Mouse (Mus musculus) myocyte (in vitro differentiated cells): ENCODE measurements at regions not wholly inside any gene's neighbourhood (a gene's known extent, or its start where the extent isn't known, plus 50 kb on each side); places are given as distances from the start of the nearest gene placed in this dataset.

Source experiments
- H3K27me3 ChIP-seq: one replicate; pipeline ENCODE4 v1.6.1; 2011; ENCODE audit not compliant: control insufficient read depth, insufficient read depth, insufficient read length
- H3K36me3 ChIP-seq: one replicate; pipeline ENCODE4 v1.6.1; 2011; ENCODE audit not compliant: control insufficient read depth, insufficient read depth
- H3K4me2 ChIP-seq: one replicate; pipeline ENCODE4 v1.6.1; 2011; ENCODE audit warnings: low read depth, control low read depth
- H3K4me3 ChIP-seq: one replicate; pipeline ENCODE4 v1.5.1; 2011; ENCODE audit warnings: mild to moderate bottlenecking, control low read depth, moderate library complexity
- H3K79me2 ChIP-seq: one replicate; pipeline ENCODE4 v1.6.1; 2011; ENCODE audit not compliant: control insufficient read depth, insufficient read depth
- H3ac ChIP-seq: one replicate; pipeline ENCODE4 v1.6.1; 2011; ENCODE audit not compliant: control insufficient read depth, insufficient read length
- CEBPB ChIP-seq: IDR thresholded peaks from 2 replicates; pipeline ENCODE4 v1.6.1; 2011; ENCODE audit warnings: mild to moderate bottlenecking, moderate library complexity; ENCODE audit not compliant: poor library complexity, insufficient read depth, severe bottlenecking
- E2F4 ChIP-seq: IDR thresholded peaks from one replicate; pipeline ENCODE4 v1.6.1; 2011; ENCODE audit warnings: mild to moderate bottlenecking, control low read depth, moderate library complexity; ENCODE audit not compliant: insufficient read depth
- MAX ChIP-seq: IDR thresholded peaks from one replicate; pipeline ENCODE4 v1.6.1; 2011; ENCODE audit warnings: low read depth, mild to moderate bottlenecking, control low read depth
- MYOD1 ChIP-seq, 3 experiments: IDR thresholded peaks; one replicate each; pipeline ENCODE4 v1.6.1; 2011; ENCODE audit warnings: control low read depth in 2 of 3, low read depth in 2 of 3, mild to moderate bottlenecking in 2 of 3, moderate library complexity in 1 of 3; ENCODE audit not compliant: insufficient read length in 2 of 3, control insufficient read depth in 1 of 3
- MYOG ChIP-seq, 3 experiments: IDR thresholded peaks; one replicate each; pipeline ENCODE4 v1.6.1; 2011; ENCODE audit warnings: control low read depth in 2 of 3, low read depth in 2 of 3, mild to moderate bottlenecking in 2 of 3; ENCODE audit not compliant: insufficient read length in 2 of 3, control insufficient read depth in 1 of 3, insufficient read depth in 1 of 3
- POLR2A ChIP-seq: IDR thresholded peaks from one replicate; pipeline ENCODE4 v1.6.1; 2011; ENCODE audit warnings: low read depth, mild to moderate bottlenecking, control low read depth, moderate library complexity; ENCODE audit not compliant: insufficient read length
- POLR2AphosphoS2 ChIP-seq: IDR thresholded peaks from one replicate; pipeline ENCODE4 v1.6.1; 2011; ENCODE audit warnings: low read depth, control low read depth; ENCODE audit not compliant: insufficient read length
- REST ChIP-seq: IDR thresholded peaks from one replicate; pipeline ENCODE4 v1.6.1; 2011; ENCODE audit warnings: mild to moderate bottlenecking, control low read depth, moderate library complexity; ENCODE audit not compliant: insufficient read depth, insufficient read length
- SRF ChIP-seq: IDR thresholded peaks from one replicate; pipeline ENCODE4 v1.6.1; 2011; ENCODE audit warnings: low read depth; ENCODE audit not compliant: control insufficient read depth, insufficient read length
- TCF12 ChIP-seq: IDR thresholded peaks from one replicate; pipeline ENCODE4 v1.6.1; 2011; ENCODE audit warnings: mild to moderate bottlenecking, control low read depth; ENCODE audit not compliant: poor library complexity, insufficient read depth, severe bottlenecking
- TCF3 ChIP-seq: IDR thresholded peaks from one replicate; pipeline ENCODE4 v1.6.1; 2011; ENCODE audit warnings: low read depth, control low read depth; ENCODE audit not compliant: insufficient read length
- USF1 ChIP-seq: IDR thresholded peaks from one replicate; pipeline ENCODE4 v1.6.1; 2011; ENCODE audit warnings: low read depth, mild to moderate bottlenecking, control low read depth, moderate library complexity

DNA sequence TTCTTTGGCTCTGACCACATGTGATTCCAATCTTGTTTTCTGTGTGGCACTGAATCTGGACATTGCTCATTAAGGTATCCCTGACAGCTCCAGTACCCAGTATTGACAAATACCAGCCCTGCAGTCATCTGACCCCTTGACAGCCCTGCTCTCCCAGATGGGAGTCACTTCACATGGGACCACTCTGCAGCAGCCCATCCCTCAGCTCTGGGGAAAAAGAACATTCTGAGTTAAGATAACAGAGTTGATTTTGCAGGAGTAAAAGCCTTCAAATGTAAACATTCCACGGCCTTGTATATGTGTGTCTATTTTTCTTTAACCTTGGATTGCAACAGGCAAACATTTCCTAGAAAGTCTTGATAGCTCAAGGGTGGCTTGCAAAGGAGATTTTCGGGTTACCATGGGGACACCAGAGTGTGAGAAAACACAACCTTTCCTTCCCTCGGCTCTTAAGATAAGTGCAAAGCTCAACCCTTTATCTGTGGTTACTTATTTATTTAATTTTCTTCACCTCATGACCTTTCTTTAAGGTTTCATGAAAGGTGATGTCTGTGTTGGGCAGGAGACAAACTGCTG, 444.4 kb upstream of the Sox11 start:
- no peak for TF ChIP-seq SRF
- no peak for TF ChIP-seq POLR2AphosphoS2
- no peak for TF ChIP-seq POLR2A
- no peak for TF ChIP-seq E2F4
- no peak for TF ChIP-seq TCF12
- TF ChIP-seq CEBPB: no peak
- TF ChIP-seq MYOG (IDR thresholded peaks at IDR 0.05; ENCODE audit: control insufficient read depth in 1 of 3, insufficient read depth in 1 of 3, insufficient read length in 2 of 3, low read depth in 2 of 3): no peak
- no peak for TF ChIP-seq MAX
- TF ChIP-seq MYOD1 (IDR thresholded peaks at IDR 0.05; ENCODE audit: control insufficient read depth in 1 of 3, insufficient read length in 2 of 3, low read depth in 2 of 3): no peak
- TF ChIP-seq TCF3: no peak
- TF ChIP-seq USF1: no peak
- no peak for TF ChIP-seq REST
- H3K79me2 ChIP-seq: no peaks in the 10 kb centered on the region
- H3K36me3 ChIP-seq: no peaks in the 10 kb centered on the region
- H3K27me3 ChIP-seq: no peaks in the 10 kb centered on the region
- H3K4me3 ChIP-seq: no peak overlapping the region
- H3ac ChIP-seq: no peak overlapping the region
- H3K4me2 ChIP-seq: no peak overlapping the region

DNA sequence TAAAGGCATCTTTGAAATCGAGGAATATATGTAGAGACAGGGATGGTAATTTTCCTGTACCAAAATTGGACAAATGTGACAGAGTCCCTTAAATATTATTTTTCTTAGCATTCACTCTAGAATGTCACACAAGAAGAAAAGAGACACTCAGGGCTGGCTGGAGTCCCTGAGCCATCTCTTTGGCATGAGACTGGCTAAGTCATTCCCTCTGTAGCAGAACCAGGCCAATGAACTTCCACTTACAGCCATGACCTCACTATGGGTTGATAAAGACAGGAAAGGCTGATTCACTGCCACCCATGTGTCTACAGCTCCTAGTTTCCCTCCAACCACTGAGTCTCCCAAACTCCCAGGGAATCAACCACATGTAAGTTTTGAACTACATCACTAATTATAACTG, 438.4 kb upstream of the Sox11 start:
- TF ChIP-seq CEBPB (no peak), USF1 (no peak), SRF (no peak), MAX (no peak), POLR2AphosphoS2 (no peak), POLR2A (no peak), MYOD1 (IDR thresholded peaks at IDR 0.05; ENCODE audit: control insufficient read depth in 1 of 3, insufficient read length in 2 of 3, low read depth in 2 of 3) (no peak), MYOG (IDR thresholded peaks at IDR 0.05; ENCODE audit: control insufficient read depth in 1 of 3, insufficient read depth in 1 of 3, insufficient read length in 2 of 3, low read depth in 2 of 3) (no peak), E2F4 (no peak), TCF12 (no peak), REST (no peak), TCF3 (no peak)
- H3K4me3 ChIP-seq: no peak overlapping the region
- no peak overlapping the region for H3ac ChIP-seq
- no peaks in the 10 kb centered on the region for H3K27me3 ChIP-seq
- no peaks in the 10 kb centered on the region for H3K79me2 ChIP-seq
- no peak overlapping the region for H3K4me2 ChIP-seq
- no peaks in the 10 kb centered on the region for H3K36me3 ChIP-seq

DNA sequence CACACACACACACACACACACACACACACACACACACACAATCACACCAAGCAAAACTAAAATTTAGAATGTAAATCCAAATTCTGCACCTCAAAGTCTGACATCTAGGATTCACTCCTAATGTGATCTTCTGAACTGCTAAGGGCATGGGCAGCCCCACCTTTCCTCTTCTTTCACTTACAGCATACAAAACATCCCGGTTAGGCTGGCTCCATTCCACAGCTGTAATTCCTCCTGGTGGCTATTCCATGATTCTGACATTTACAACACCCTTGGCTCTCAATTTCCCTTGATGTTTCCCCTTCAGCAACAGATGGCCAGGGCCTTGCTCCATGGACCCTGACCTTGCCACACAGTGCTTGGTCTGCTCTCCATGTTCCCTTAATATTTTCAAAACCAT, 423.6 kb upstream of the Sox11 start:
- H3K36me3 ChIP-seq: no peaks in the 10 kb centered on the region
- no peak overlapping the region for H3K4me2 ChIP-seq
- H3K27me3 ChIP-seq: no peaks in the 10 kb centered on the region
- H3ac ChIP-seq: no peak overlapping the region
- no peak for TF ChIP-seq TCF12
- no peak for TF ChIP-seq MAX
- TF ChIP-seq E2F4: no peak
- TF ChIP-seq MYOD1 (IDR thresholded peaks at IDR 0.05; ENCODE audit: control insufficient read depth in 1 of 3, insufficient read length in 2 of 3, low read depth in 2 of 3): no peak
- no peak for TF ChIP-seq CEBPB
- TF ChIP-seq TCF3: no peak
- no peak for TF ChIP-seq REST
- TF ChIP-seq MYOG (IDR thresholded peaks at IDR 0.05; ENCODE audit: control insufficient read depth in 1 of 3, insufficient read depth in 1 of 3, insufficient read length in 2 of 3, low read depth in 2 of 3): no peak
- TF ChIP-seq POLR2AphosphoS2: no peak
- no peak for TF ChIP-seq USF1
- TF ChIP-seq SRF: no peak
- TF ChIP-seq POLR2A: no peak
- H3K4me3 ChIP-seq: no peak overlapping the region
- H3K79me2 ChIP-seq: no peaks in the 10 kb centered on the region

DNA sequence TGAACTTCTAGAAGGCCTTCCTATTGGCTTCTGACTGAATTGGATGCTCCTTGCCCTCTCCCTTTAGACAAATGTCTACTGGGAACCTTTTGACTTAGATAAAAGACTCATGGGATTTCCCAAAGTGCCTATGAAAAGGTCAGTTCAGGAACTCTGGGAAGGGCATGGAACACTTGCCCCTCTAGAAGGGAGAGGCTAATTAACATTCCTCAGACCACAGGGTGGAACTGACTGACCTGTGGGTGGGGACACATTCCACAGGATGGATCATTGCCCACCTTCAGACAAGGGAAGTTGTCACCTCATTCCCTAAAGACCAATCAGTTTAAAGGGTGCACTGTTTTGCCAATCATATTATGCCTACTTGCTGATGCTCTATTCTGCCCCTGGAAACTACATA, 416.6 kb upstream of the Sox11 start:
- Histone ChIP-seq H3K36me3 (no peaks in the 10 kb centered on the region), H3K79me2 (no peaks in the 10 kb centered on the region), H3K4me3 (no peak overlapping the region), H3ac (no peak overlapping the region), H3K27me3 (no peaks in the 10 kb centered on the region), H3K4me2 (no peak overlapping the region)
- TF ChIP-seq MYOG (IDR thresholded peaks at IDR 0.05; ENCODE audit: control insufficient read depth in 1 of 3, insufficient read depth in 1 of 3, insufficient read length in 2 of 3, low read depth in 2 of 3) (no peak), E2F4 (no peak), SRF (no peak), MYOD1 (IDR thresholded peaks at IDR 0.05; ENCODE audit: control insufficient read depth in 1 of 3, insufficient read length in 2 of 3, low read depth in 2 of 3) (no peak), USF1 (no peak), POLR2AphosphoS2 (no peak), TCF3 (no peak), TCF12 (no peak), POLR2A (no peak), MAX (no peak), REST (no peak), CEBPB (no peak)
